Mouse (Mus musculus) heart, adult 2 months (tissue): Measurements from ENCODE around the gene Col25a1. TPM values are rescaled to one million over a fixed set of nuclear protein-coding genes. Genes with fewer than 3 reads are reported as not detected.

ENCODE experiments used
- DNase-seq, 2 experiments: peaks; one replicate each; pipeline ENCODE4 v3.0.0; 2021
- H3K27ac ChIP-seq: fragments of 200-600 bp; 2 replicates; pipeline ENCODE4 v1.8.1; 2022
- H3K27me3 ChIP-seq: fragments of 200-500 bp; 2 replicates; pipeline ENCODE4 v1.6.1; 2012; ENCODE audit warnings: mild to moderate bottlenecking, low read length, inconsistent platforms, mixed read lengths; ENCODE audit not compliant: control insufficient read depth, insufficient read depth
- H3K36me3 ChIP-seq: fragments of 200-500 bp; 2 replicates; pipeline ENCODE4 v1.6.1; 2012; ENCODE audit warnings: low read length, inconsistent platforms; ENCODE audit not compliant: control insufficient read depth, insufficient read depth
- H3K4me1 ChIP-seq: fragments of 200-500 bp; 2 replicates; pipeline ENCODE4 v1.6.1; 2011; ENCODE audit warnings: low read length; ENCODE audit not compliant: control insufficient read depth, insufficient read depth
- H3K4me3 ChIP-seq: fragments of 200-600 bp; 2 replicates; pipeline ENCODE4 v1.8.1; 2022
- H3K79me2 ChIP-seq: fragments of 200-500 bp; replicated peaks from 2 replicates; pipeline ENCODE4 v1.6.1; 2012; ENCODE audit warnings: mild to moderate bottlenecking, inconsistent platforms, low read length, moderate library complexity, mixed read lengths; ENCODE audit not compliant: control insufficient read depth, insufficient read depth
- H3K9ac ChIP-seq: fragments of 200-500 bp; 2 replicates; pipeline ENCODE4 v1.6.1; 2012; ENCODE audit warnings: low read depth, mild to moderate bottlenecking, control low read depth, inconsistent platforms, low read length, mixed read lengths
- CTCF ChIP-seq: fragments of 200-600 bp; IDR thresholded peaks from 2 replicates; pipeline ENCODE4 v1.8.1; 2022; ENCODE audit warnings: antibody characterized with exemption, mild to moderate bottlenecking, moderate library complexity
- EP300 ChIP-seq: fragments of 200-500 bp; IDR thresholded peaks from 2 replicates; pipeline ENCODE4 v1.6.1; 2011; ENCODE audit warnings: low read depth, low read length, control low read depth; ENCODE audit not compliant: insufficient read depth
- POLR2A ChIP-seq: fragments of 200-500 bp; IDR thresholded peaks from 2 replicates; pipeline ENCODE4 v1.6.1; 2011; ENCODE audit warnings: mild to moderate bottlenecking, low read depth, low read length, control low read depth; ENCODE audit not compliant: insufficient read depth
- WGBS: fragments of 180-500 bp; shearing (Covaris S2); methylation state at CpG from one replicate; pipeline ENCODE4 v1.1.7; 2018; 5-methylcytosine and 5-hydroxymethylcytosine counted together
- intact Hi-C: fragments of 180-260 bp; cut with DNase I; formaldehyde crosslinking; loops from one replicate; pipeline ENCODE4 v1.15.1; 2025
- polyA plus RNA-seq: library from polyadenylated mRNA; depleted of rRNA; stranded (reverse); fragments of >200 nt; gene quantifications from 2 replicates; pipeline ENCODE4 v1.2.3, GENCODE M21; 2012
- total RNA-seq, 2 experiments: library from RNA; stranded (reverse); gene quantifications; 2 replicates each; pipeline ENCODE4 v1.2.3; 2021

The Col25a1 gene
- total and polyA plus RNA-seq, 3 experiments = 0.10 to 0.39 (median 0.21) TPM

GRCm38 (mm10) chr3:130218232-130218728, 87.0 kb downstream of the Col25a1 start:
- TF ChIP-seq POLR2A (no peak), CTCF (no peak), EP300 (no peak)
- no peaks in the 10 kb centered on the region for H3K4me1 ChIP-seq
- H3K9ac ChIP-seq = no peak overlapping the region
- no peaks in the 10 kb centered on the region for H3K79me2 ChIP-seq
- WGBS = 54% methylated on average over 5 of the region's 5 CpGs
- no peak for DNase-seq
- no peak overlapping the region for H3K4me3 ChIP-seq
- no peaks in the 10 kb centered on the region for H3K36me3 ChIP-seq
- intact Hi-C loops = no loop called here
- no peaks in the 10 kb centered on the region for H3K27me3 ChIP-seq
- no peak overlapping the region for H3K27ac ChIP-seq

GRCm38 (mm10) chr3:130220811-130221210, 89.5 kb downstream of the Col25a1 start:
- TF ChIP-seq CTCF (no peak), POLR2A (no peak), EP300 (no peak)
- intact Hi-C loops = no loop called here
- Histone ChIP-seq H3K4me1 (no peaks in the 10 kb centered on the region), H3K4me3 (no peak overlapping the region), H3K27ac (no peak overlapping the region), H3K36me3 (no peaks in the 10 kb centered on the region), H3K9ac (no peak overlapping the region), H3K79me2 (no peaks in the 10 kb centered on the region), H3K27me3 (no peaks in the 10 kb centered on the region)
- WGBS = 97% methylated on average over 3 of the region's 3 CpGs
- no peak for DNase-seq

- no peak for TF ChIP-seq CTCF
- TF ChIP-seq POLR2A = no peak
- no peak for TF ChIP-seq EP300
- intact Hi-C loops = no loop called here
- H3K36me3 ChIP-seq = no peaks in the 10 kb centered on the region
- no peaks in the 10 kb centered on the region for H3K27me3 ChIP-seq
- no peak overlapping the region for H3K4me3 ChIP-seq
- 85% methylated on average over 9 of the region's 9 CpGs for WGBS
- DNase-seq = no peak
- H3K27ac ChIP-seq = no peak overlapping the region
- H3K9ac ChIP-seq = no peak overlapping the region
- no peaks in the 10 kb centered on the region for H3K79me2 ChIP-seq
- H3K4me1 ChIP-seq = no peaks in the 10 kb centered on the region
These were observed 96.9 kb downstream of the Col25a1 start for GRCm38 (mm10) chr3:130228186-130228585.

GRCm38 (mm10) chr3:130232944-130233343, 101.6 kb downstream of the Col25a1 start:
- DNase-seq = no peak
- no peak overlapping the region for H3K9ac ChIP-seq
- 93% methylated on average over 7 of the region's 7 CpGs for WGBS
- H3K27me3 ChIP-seq = no peaks in the 10 kb centered on the region
- no peak overlapping the region for H3K27ac ChIP-seq
- no peak overlapping the region for H3K4me3 ChIP-seq
- no peaks in the 10 kb centered on the region for H3K36me3 ChIP-seq
- no peak for TF ChIP-seq POLR2A
- no peak for TF ChIP-seq EP300
- no peak for TF ChIP-seq CTCF
- H3K4me1 ChIP-seq = no peaks in the 10 kb centered on the region
- no peaks in the 10 kb centered on the region for H3K79me2 ChIP-seq
- intact Hi-C loops = no loop called here

GRCm38 (mm10) chr3:130235233-130235632, 103.9 kb downstream of the Col25a1 start:
- H3K27me3 ChIP-seq = no peaks in the 10 kb centered on the region
- intact Hi-C loops = no loop called here
- H3K4me1 ChIP-seq = no peaks in the 10 kb centered on the region
- WGBS = 85% methylated on average over 1 of the region's 1 CpGs
- H3K27ac ChIP-seq = no peak overlapping the region
- no peak overlapping the region for H3K4me3 ChIP-seq
- H3K79me2 ChIP-seq = no peaks in the 10 kb centered on the region
- DNase-seq = no peak
- no peak overlapping the region for H3K9ac ChIP-seq
- no peak for TF ChIP-seq CTCF
- no peak for TF ChIP-seq POLR2A
- H3K36me3 ChIP-seq = no peaks in the 10 kb centered on the region

GRCm38 (mm10) chr3:130236129-130236528, 104.8 kb downstream of the Col25a1 start:
- intact Hi-C loops = no loop called here
- H3K27me3 ChIP-seq = no peaks in the 10 kb centered on the region
- H3K79me2 ChIP-seq = no peaks in the 10 kb centered on the region
- H3K4me1 ChIP-seq = no peaks in the 10 kb centered on the region
- 78% methylated on average over 7 of the region's 7 CpGs for WGBS
- H3K4me3 ChIP-seq = no peak overlapping the region
- H3K36me3 ChIP-seq = no peaks in the 10 kb centered on the region
- no peak for DNase-seq
- no peak for TF ChIP-seq POLR2A
- TF ChIP-seq EP300 = no peak
- TF ChIP-seq CTCF = no peak
- no peak overlapping the region for H3K27ac ChIP-seq
- no peak overlapping the region for H3K9ac ChIP-seq

GRCm38 (mm10) chr3:130237852-130238251, 106.6 kb downstream of the Col25a1 start:
- WGBS = 18% methylated on average over 1 of the region's 1 CpGs
- no peak for DNase-seq
- no peaks in the 10 kb centered on the region for H3K27me3 ChIP-seq
- no peak overlapping the region for H3K4me3 ChIP-seq
- H3K27ac ChIP-seq = no peak overlapping the region
- TF ChIP-seq EP300 = no peak
- no peak for TF ChIP-seq CTCF
- TF ChIP-seq POLR2A = no peak
- H3K79me2 ChIP-seq = no peaks in the 10 kb centered on the region
- H3K36me3 ChIP-seq = no peaks in the 10 kb centered on the region
- intact Hi-C loops = no loop called here
- no peak overlapping the region for H3K9ac ChIP-seq
- no peaks in the 10 kb centered on the region for H3K4me1 ChIP-seq
